25 mouse cellular contexts compared by ENCODE assay signal in genomic region chr5:19895893-19896292, GRCm38 (mm10).
DNase-seq lines count a peak whose midpoint lies in the region; ATAC-seq and TF ChIP-seq lines count a peak whose summit lies in the region.
"Had no signal": no experiment of that assay in that cellular context is flagged by ENCODE, and none has a peak within 500 bp of the region (broad histone marks: within the 10 kb centered on the region; RNA-seq: fewer than 3 reads in every experiment).

No protein-coding gene starts in this region.

- H3K79me2 ChIP-seq in liver, adult 2 months (ENCODE audit: control insufficient read depth, insufficient read depth, low read length) = no peaks in the 10 kb centered on the region
- H3K79me2 ChIP-seq in CH12.LX (replicated peaks; ENCODE audit: control insufficient read depth, extremely low read depth, insufficient read depth, poor library complexity, severe bottlenecking) = no peaks in the 10 kb centered on the region

- in situ Hi-C loops in CH12.LX (cut with MboI; ENCODE audit: low pct_ligation_motif_present, low pct_unique_long_range_greater_than_20kb, low sequenced_read_pairs) = no loop called here

- H3K4me2 ChIP-seq in CH12.LX (ENCODE audit: insufficient read depth, low read depth, poor library complexity, severe bottlenecking) = peak overlapping the region; percentile 16; the same call in 1 of the 2 replicates
- H3K4me2 ChIP-seq: embryonic facial prominence, embryonic 13.5 days; forebrain, embryonic 12.5 days; hindbrain, embryonic 14.5 days; limb, embryonic 15.5 days; midbrain, embryonic 11.5 days; stomach, embryonic 15.5 days had no signal

- no peaks in the 10 kb centered on the region for H3K4me1 ChIP-seq in liver, adult 2 months (ENCODE audit: control insufficient read depth, insufficient read depth, low read length)
- peaks cover 0 to 23% of the 10 kb centered on the region in 2 experiments; a peak in 2 of 4 replicates for H3K4me1 ChIP-seq in CH12.LX (ENCODE audit: control insufficient read depth in 1 of 2, insufficient read depth in 2 of 2)
- H3K4me1 ChIP-seq: embryonic facial prominence, embryonic 13.5 days; forebrain, embryonic 12.5 days; limb, embryonic 15.5 days; stomach, embryonic 15.5 days had no signal

- WGBS in liver, adult 2 months = 71% methylated on average over 6 of the region's 6 CpGs

- dilution Hi-C loops in CH12.LX (cut with MboI; ENCODE audit: extremely low pct_ligation_motif_present, extremely low pct_unique_long_range_greater_than_20kb, low sequenced_read_pairs) = no loop called here

- no peak for TF ChIP-seq RAD21 in CH12.LX (IDR thresholded peaks at IDR 0.05; ENCODE audit: low read depth, low read length)

- peak; percentile 24 for DNase-seq in liver, adult 2 months (ENCODE audit: extremely low read depth, low read depth, low spot score)
- DNase-seq in liver (no peak), CH12.LX (ENCODE audit: extremely low read depth) (peak; percentile 24)
- DNase-seq in skeletal muscle tissue, adult 2 months (ENCODE audit: low read depth, low spot score) = peak; percentile 8
- no peak for DNase-seq in ovary, adult 18-20 months (ENCODE audit: low spot score)
- DNase-seq in frontal cortex, postnatal 36 days (ENCODE audit: low spot score in 2 of 2) = no peak
- DNase-seq: cerebellum, adult 2 months; cerebellum, postnatal 25 days; embryo, embryonic 11 days; kidney, adult 2 months; left cerebral cortex, postnatal 4 days; lung, postnatal 4 days; right cerebral cortex, postnatal 14 days had no signal

- peak; percentile 41; the same call in 1 of the 2 replicates for TF ChIP-seq EP300 in CH12.LX (IDR thresholded peaks at IDR 0.05; ENCODE audit: low read length)

- no peak overlapping the region for H3K4me3 ChIP-seq in liver, adult 2 months (ENCODE audit: insufficient read depth, low read depth, low read length)
- H3K4me3 ChIP-seq in CH12.LX (replicated peaks in 1 of 3; ENCODE audit: low read depth in 2 of 3, low read length in 2 of 3, poor library complexity in 1 of 3) = no peak overlapping the region
- H3K4me3 ChIP-seq: embryonic facial prominence, embryonic 13.5 days; erythroblast, embryonic 14.5 days; forebrain, embryonic 12.5 days; left cerebral cortex, adult 2 months; limb, embryonic 15.5 days; stomach, embryonic 15.5 days had no signal

- H3K9me3 ChIP-seq in CH12.LX (replicated peaks; ENCODE audit: low read length) = no peaks in the 10 kb centered on the region
- H3K9me3 ChIP-seq: embryonic facial prominence, embryonic 13.5 days; forebrain, embryonic 12.5 days; G1E; limb, embryonic 15.5 days; stomach, embryonic 15.5 days had no signal

- no peaks in the 10 kb centered on the region for H3K27me3 ChIP-seq in liver, adult 2 months (ENCODE audit: control insufficient read depth, insufficient read depth, low read length)
- H3K27me3 ChIP-seq in CH12.LX (replicated peaks) = no peaks in the 10 kb centered on the region
- H3K27me3 ChIP-seq: embryonic facial prominence, embryonic 13.5 days; forebrain, embryonic 12.5 days; limb, embryonic 15.5 days; stomach, embryonic 15.5 days had no signal

- no peak for TF ChIP-seq POLR2A in liver, adult 2 months (IDR thresholded peaks at IDR 0.05; ENCODE audit: extremely low read depth, insufficient read depth, low read length)
- no peak for TF ChIP-seq POLR2A in CH12.LX (IDR thresholded peaks at IDR 0.05; ENCODE audit: low read depth, low read length)

- no peak for TF ChIP-seq CTCF in liver, adult 2 months (IDR thresholded peaks at IDR 0.05; ENCODE audit: low read depth, low read length)
- TF ChIP-seq CTCF in CH12.LX (conservative IDR thresholded peaks at IDR 0.05 in 1 of 2, IDR thresholded peaks at IDR 0.05 in 1 of 2; ENCODE audit: low read depth in 2 of 2, low read length in 2 of 2) = no peak

- H3K9ac ChIP-seq in liver, adult 2 months (ENCODE audit: low read depth, low read length) = no peak overlapping the region
- no peak overlapping the region for H3K9ac ChIP-seq in CH12.LX (ENCODE audit: insufficient read depth, low read depth)
- H3K9ac ChIP-seq: embryonic facial prominence, embryonic 13.5 days; forebrain, embryonic 12.5 days; hindbrain, embryonic 14.5 days; limb, embryonic 15.5 days; stomach, embryonic 15.5 days had no signal

- peak; percentile 78 to 81 for ATAC-seq in hematopoietic stem cell, adult 5-6 weeks (replicated peaks in 1 of 2; ENCODE audit: insufficient read depth in 1 of 2, low FRiP score in 2 of 2, low TSS enrichment in 1 of 2, low read depth in 1 of 2, poor library complexity in 2 of 2, severe bottlenecking in 2 of 2)
- ATAC-seq: Patski had no signal

- H3K36me3 ChIP-seq in liver, adult 2 months (ENCODE audit: control insufficient read depth, insufficient read depth, low read length) = no peaks in the 10 kb centered on the region
- no peaks in the 10 kb centered on the region for H3K36me3 ChIP-seq in CH12.LX (replicated peaks in 1 of 2; ENCODE audit: control insufficient read depth in 1 of 2, insufficient read depth in 1 of 2, low read length in 1 of 2)
- H3K36me3 ChIP-seq: embryonic facial prominence, embryonic 13.5 days; forebrain, embryonic 12.5 days; G1E; limb, embryonic 15.5 days; stomach, embryonic 15.5 days had no signal

- no peak overlapping the region for H3K27ac ChIP-seq in liver, adult 2 months (replicated peaks; ENCODE audit: insufficient read depth, low read depth, low read length)
- H3K27ac ChIP-seq in CH12.LX (ENCODE audit: insufficient read depth, low read depth) = no peak overlapping the region
- H3K27ac ChIP-seq: embryonic facial prominence, embryonic 13.5 days; forebrain, embryonic 12.5 days; hindbrain, embryonic 14.5 days; kidney, postnatal 0 days; left cerebral cortex, adult 2 months; limb, embryonic 15.5 days; stomach, embryonic 15.5 days had no signal

TF ChIP-seq in CH12.LX, 34 proteins besides CTCF, POLR2A, EP300 and RAD21:
- TF ChIP-seq MAZ (IDR thresholded peaks at IDR 0.05; ENCODE audit: low read depth, low read length) (no peak), NELFE (IDR thresholded peaks at IDR 0.05; ENCODE audit: low read depth, low read length) (no peak), ZC3H11A (IDR thresholded peaks at IDR 0.05; ENCODE audit: low read depth, low read length) (no peak), SMC3 (IDR thresholded peaks at IDR 0.05; ENCODE audit: low read depth, low read length) (no peak), CHD2 (IDR thresholded peaks at IDR 0.05; ENCODE audit: low read length) (no peak), POLR2AphosphoS2 (IDR thresholded peaks at IDR 0.05; ENCODE audit: low read depth, low read length) (no peak), ETS1 (conservative IDR thresholded peaks at IDR 0.05; ENCODE audit: low read depth, low read length) (no peak), UBTF (IDR thresholded peaks at IDR 0.05; ENCODE audit: low read depth, low read length) (no peak), BHLHE40 (IDR thresholded peaks at IDR 0.05; ENCODE audit: low read depth, low read length) (no peak), GABPA (IDR thresholded peaks at IDR 0.05; ENCODE audit: insufficient replicate concordance, low read depth, low read length) (no peak)

Comparison
In these comparisons a context has a peak if more than half of its experiments do, and no peak if none do; other contexts are left out.
1. DNase-seq: peak in liver, adult 2 months (single experiment), CH12.LX (single experiment) and skeletal muscle tissue, adult 2 months (single experiment); none in liver (single experiment), ovary, adult 18-20 months (single experiment) and frontal cortex, postnatal 36 days (0 of 2).